25 mouse cellular contexts compared by ENCODE assay signal in genomic region chr3:144148234-144148633, GRCm38 (mm10). TPM values are rescaled to one million over a fixed set of nuclear protein-coding genes. Genes with fewer than 3 reads are reported as not detected.
DNase-seq lines count a peak whose midpoint lies in the region; ATAC-seq lines count a peak whose summit lies in the region.
"Had no signal": no experiment of that assay in that cellular context is flagged by ENCODE, and none has a peak within 500 bp of the region (broad histone marks: within the 10 kb centered on the region; RNA-seq: fewer than 3 reads in every experiment).

No protein-coding gene starts in this region.

- peak; percentile 77 for ATAC-seq in frontal cortex, adult (ENCODE audit: low TSS enrichment)
- no peak for ATAC-seq in kidney, embryonic 15.5 days (replicated peaks; ENCODE audit: low FRiP score)
- ATAC-seq: activated CD4-positive, CD25-positive, alpha-beta regulatory T cell, adult 4 months; CD4-positive, CD25-positive, alpha-beta regulatory T cell, adult 4 months; Patski had no signal

- 97% methylated on average over 3 of the region's 3 CpGs for WGBS in kidney, embryonic 15.5 days
- WGBS in embryonic facial prominence, embryonic 10.5 days = 96% methylated on average over 3 of the region's 3 CpGs

- H3K9ac ChIP-seq in kidney, embryonic 15.5 days = no peak overlapping the region

- no peak for DNase-seq in frontal cortex, postnatal 25 days (ENCODE audit: low spot score in 2 of 2)
- DNase-seq in 3T3-L1 (ENCODE audit: low read depth, low spot score) (peak; percentile 42), NIH3T3 (ENCODE audit: low read depth) (peak; percentile 14)
- peak; percentile 53 for DNase-seq in brain, adult 2 months (ENCODE audit: low read depth, low spot score)
- DNase-seq in thymus, adult 18-20 months = no peak
- DNase-seq in embryonic facial prominence, embryonic 10.5 days (ENCODE audit: low spot score) = no peak
- DNase-seq: adrenal gland, adult 2 months; adrenal gland, adult 8-10 months; adrenal gland, postnatal 10 days; adrenal gland, postnatal 14 days; adrenal gland, postnatal 25 days; adrenal gland, postnatal 36 days; B cell, adult 2 months; cerebellum, adult 11 months; cerebellum, adult 11-12 months; cerebellum, adult 18-20 months; cerebellum, adult 2 months; cerebellum, adult 8-10 months had no signal

- no peak overlapping the region for H3K4me2 ChIP-seq in kidney, embryonic 15.5 days

- no peaks in the 10 kb centered on the region for H3K4me1 ChIP-seq in kidney, embryonic 15.5 days
- no peaks in the 10 kb centered on the region for H3K4me1 ChIP-seq in embryonic facial prominence, embryonic 10.5 days

- H3K36me3 ChIP-seq in kidney, embryonic 15.5 days = no peaks in the 10 kb centered on the region
- no peaks in the 10 kb centered on the region for H3K36me3 ChIP-seq in embryonic facial prominence, embryonic 10.5 days (replicated peaks)
- H3K36me3 ChIP-seq: G1E had no signal

- no peaks in the 10 kb centered on the region for H3K27me3 ChIP-seq in kidney, embryonic 15.5 days
- no peaks in the 10 kb centered on the region for H3K27me3 ChIP-seq in embryonic facial prominence, embryonic 10.5 days (replicated peaks; ENCODE audit: low read depth, poor library complexity, severe bottlenecking)
- H3K27me3 ChIP-seq: CH12.LX, Patski had no signal

- H3K27ac ChIP-seq in kidney, embryonic 15.5 days = no peak overlapping the region
- no peak overlapping the region for H3K27ac ChIP-seq in embryonic facial prominence, embryonic 10.5 days (replicated peaks)

- H3K4me3 ChIP-seq in kidney, embryonic 15.5 days (replicated peaks) = no peak overlapping the region
- H3K4me3 ChIP-seq in embryonic facial prominence, embryonic 10.5 days = no peak overlapping the region

- no peaks in the 10 kb centered on the region for H3K9me3 ChIP-seq in kidney, embryonic 15.5 days (replicated peaks)
- no peaks in the 10 kb centered on the region for H3K9me3 ChIP-seq in embryonic facial prominence, embryonic 10.5 days
- H3K9me3 ChIP-seq: G1E had no signal

RNA-seq across cellular contexts. Expression of gene Lmo4, which starts 56.8 kb away (rescaled TPM):
- 58.6 and 62.0 TPM in 2 replicates for polyA plus RNA-seq in kidney, embryonic 15.5 days (2015; fragmentation: Nextera tagmentation; extraction: Ambion mirVana)
- polyA plus RNA-seq in embryonic facial prominence, embryonic 10.5 days (2016; fragmentation: Nextera tagmentation; extraction: Ambion mirVana) = 61.2 and 66.3 TPM in 2 replicates

Comparison
In these comparisons a context has a peak if more than half of its experiments do, and no peak if none do; other contexts are left out.
1. DNase-seq: peak in 3T3-L1 (single experiment), NIH3T3 (single experiment) and brain, adult 2 months (single experiment); none in frontal cortex, postnatal 25 days (0 of 2), thymus, adult 18-20 months (0 of 2) and embryonic facial prominence, embryonic 10.5 days (single experiment).